Mouse (Mus musculus): Measurements from ENCODE around the gene Ednrb. TPM values are rescaled to one million over a fixed set of nuclear protein-coding genes. Genes with fewer than 3 reads are reported as not detected.

Ednrb gene
- polyA plus RNA-seq, 1 experiment = 11.4 TPM

DNA sequence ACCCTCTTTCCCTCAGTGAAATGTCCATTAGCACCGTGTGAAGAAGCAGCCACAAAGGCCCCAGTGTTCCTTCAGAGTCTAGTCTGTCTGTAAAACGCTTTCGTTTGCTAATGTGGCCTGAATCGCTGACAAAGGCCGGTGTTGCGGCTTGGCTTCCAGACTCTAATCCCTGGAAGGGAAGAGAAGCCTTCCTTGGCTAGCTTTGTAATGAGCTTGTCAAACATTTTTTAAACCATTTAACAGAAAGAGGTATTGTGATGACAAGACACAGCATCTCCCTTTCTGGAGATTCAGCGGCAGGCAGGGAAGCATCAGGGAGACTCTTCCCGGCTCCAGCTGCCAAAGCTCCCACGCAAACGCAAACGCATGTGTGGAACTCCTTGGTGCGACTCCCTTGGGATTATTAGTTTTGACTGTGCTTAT, 66.2 kb downstream of the Ednrb start:
- 0 out of 2 replicates have a peak overlapping the region, but pooled peaks have one; percentile 5 for H3K4me3 ChIP-seq (ENCODE audit: insufficient read depth, low read length)
- H3K4me1 ChIP-seq (ENCODE audit: control insufficient read depth, insufficient read depth, low read length) = no peaks in the 10 kb centered on the region
- no peak overlapping the region for H3K27ac ChIP-seq (ENCODE audit: insufficient read depth, low read length)
- TF ChIP-seq CTCF (IDR thresholded peaks at IDR 0.05; ENCODE audit: borderline replicate concordance, insufficient read depth, low read length) = no peak
- TF ChIP-seq POLR2A (IDR thresholded peaks at IDR 0.05; ENCODE audit: low read depth, low read length) = no peak

DNA sequence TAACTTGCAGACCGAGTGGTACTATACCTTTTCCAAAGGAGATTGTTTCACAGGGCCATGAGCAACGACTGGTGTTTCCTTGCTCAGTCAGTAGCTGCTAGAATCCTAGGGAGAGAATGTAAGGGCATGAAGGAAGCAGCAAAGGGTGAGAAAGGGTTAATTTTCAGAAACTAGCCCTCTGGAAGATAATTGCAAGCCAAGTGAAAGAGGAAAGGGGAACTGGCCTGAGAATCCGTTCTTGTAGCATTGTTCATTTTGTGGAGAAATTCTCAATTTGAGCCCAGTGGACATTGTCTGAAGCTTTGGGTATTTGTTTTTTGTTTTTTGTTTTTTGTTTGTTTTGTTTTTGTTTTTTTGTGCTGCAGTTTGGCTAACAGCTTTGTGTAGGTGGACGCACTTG, 66.8 kb downstream of the Ednrb start:
- Histone ChIP-seq H3K27ac (ENCODE audit: insufficient read depth, low read length) (no peak overlapping the region), H3K4me1 (ENCODE audit: control insufficient read depth, insufficient read depth, low read length) (no peaks in the 10 kb centered on the region), H3K4me3 (ENCODE audit: insufficient read depth, low read length) (no peak overlapping the region)
- TF ChIP-seq CTCF (IDR thresholded peaks at IDR 0.05; ENCODE audit: borderline replicate concordance, insufficient read depth, low read length) (no peak), POLR2A (IDR thresholded peaks at IDR 0.05; ENCODE audit: low read depth, low read length) (no peak)

DNA sequence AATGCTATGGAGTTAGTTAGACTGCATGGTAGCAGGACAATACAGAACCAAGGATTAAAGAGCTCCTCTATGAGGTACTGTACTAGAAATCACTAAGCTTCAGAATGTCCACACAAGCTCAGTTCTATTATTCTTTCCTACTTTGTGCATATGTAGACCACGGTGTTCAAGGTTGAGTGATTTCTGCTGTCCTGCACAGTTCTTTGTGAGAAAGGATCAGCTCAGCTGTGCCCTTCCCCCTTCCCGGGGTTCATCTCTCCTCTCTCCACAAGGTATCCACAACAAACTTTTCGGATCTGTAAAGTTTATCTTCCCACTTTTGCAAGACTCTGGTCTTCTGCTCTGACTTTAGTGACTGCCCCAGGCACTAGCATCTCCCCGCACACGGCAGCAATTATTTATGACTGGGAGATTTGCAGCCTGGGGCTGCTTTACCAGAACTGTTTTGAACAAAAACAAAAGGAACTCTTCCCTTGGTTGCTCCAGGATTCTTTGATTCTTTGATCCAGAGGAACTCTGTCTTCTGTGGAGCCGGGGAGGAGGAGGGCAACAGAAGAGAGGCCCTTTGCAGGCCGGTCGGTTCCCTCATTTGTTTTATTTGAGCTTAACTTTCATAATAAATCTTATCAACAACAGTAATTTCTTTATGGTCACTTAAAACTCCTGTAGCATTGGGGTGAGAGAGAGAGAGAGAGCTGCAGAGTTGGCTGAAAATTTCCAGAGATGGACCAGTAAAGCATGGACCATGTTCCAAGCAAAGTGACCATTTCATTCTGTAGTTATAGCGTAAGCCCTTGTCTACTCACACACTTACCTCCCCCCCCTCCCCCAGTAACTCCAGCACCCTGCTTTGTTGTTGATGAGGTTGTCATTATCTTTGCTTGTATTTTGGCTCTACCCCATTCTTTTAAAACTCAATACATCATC, 74.6 kb downstream of the Ednrb start:
- Histone ChIP-seq H3K4me1 (ENCODE audit: control insufficient read depth, insufficient read depth, low read length) (no peaks in the 10 kb centered on the region), H3K27ac (ENCODE audit: insufficient read depth, low read length) (no peak overlapping the region), H3K4me3 (ENCODE audit: insufficient read depth, low read length) (no peak overlapping the region)
- TF ChIP-seq POLR2A (IDR thresholded peaks at IDR 0.05; ENCODE audit: low read depth, low read length) = no peak

DNA sequence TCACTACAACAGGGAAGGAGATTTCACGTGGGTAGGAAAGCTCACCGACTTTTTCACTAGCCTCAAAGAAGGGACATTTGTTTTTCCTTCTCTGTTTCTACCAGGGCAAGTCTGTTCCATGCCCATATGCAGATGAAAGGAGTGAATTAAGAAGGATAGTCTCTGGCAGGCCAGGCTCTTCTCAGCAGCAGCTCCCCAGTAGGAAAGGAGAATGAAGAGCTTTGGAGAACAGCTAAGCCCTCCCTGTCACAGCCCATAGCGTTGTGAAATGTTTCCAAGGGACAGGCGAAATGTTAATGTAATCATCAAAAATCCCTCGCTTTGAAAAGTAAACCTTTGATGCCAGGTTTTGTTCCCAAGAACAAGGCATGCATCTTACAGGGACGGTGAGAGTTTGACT, 76.7 kb downstream of the Ednrb start:
- TF ChIP-seq CTCF (IDR thresholded peaks at IDR 0.05; ENCODE audit: borderline replicate concordance, insufficient read depth, low read length) = no peak
- no peak for TF ChIP-seq POLR2A (IDR thresholded peaks at IDR 0.05; ENCODE audit: low read depth, low read length)
- Histone ChIP-seq H3K4me3 (ENCODE audit: insufficient read depth, low read length) (no peak overlapping the region), H3K4me1 (ENCODE audit: control insufficient read depth, insufficient read depth, low read length) (no peaks in the 10 kb centered on the region), H3K27ac (ENCODE audit: insufficient read depth, low read length) (no peak overlapping the region)

Other genes starting within 250 kb of the Ednrb start
- 0.40 TPM in 1 of 2 replicates, not detected in the other for gene Slain1, start 194.2 kb downstream of the Ednrb start, polyA plus RNA-seq (2011; ENCODE audit: insufficient read length, low read depth, missing spikeins)